ENCODE assay signal across 23 mouse cellular contexts in the genomic region with DNA sequence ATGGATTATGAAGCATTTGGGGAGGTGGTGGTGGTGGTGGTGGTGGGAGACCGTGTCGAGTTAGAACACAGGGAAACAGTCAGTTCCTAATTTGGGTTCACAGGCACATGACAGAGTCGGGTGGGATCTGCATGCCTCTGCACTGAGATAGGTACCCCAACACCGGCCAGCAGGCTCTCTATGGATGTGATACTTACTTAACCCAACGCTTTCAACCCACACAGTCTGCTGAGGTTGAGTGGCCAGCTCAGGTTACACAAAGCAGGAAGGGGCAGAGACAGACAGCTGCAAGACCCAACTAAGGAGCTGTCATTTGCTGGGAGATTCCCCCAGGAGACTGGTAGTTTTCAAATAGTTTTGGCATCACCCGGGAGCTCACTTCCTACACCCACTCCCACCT. TPM values are rescaled to one million over a fixed set of nuclear protein-coding genes. Genes with fewer than 3 reads are reported as not detected.
DNase-seq lines count a peak whose midpoint lies in the region; ATAC-seq and TF ChIP-seq lines count a peak whose summit lies in the region.
"Had no signal": no experiment of that assay in that cellular context is flagged by ENCODE, and none has a peak within 500 bp of the region (broad histone marks: within the 10 kb centered on the region; RNA-seq: fewer than 3 reads in every experiment).

No protein-coding gene starts in this region.

- DNase-seq in forebrain, embryonic 10.5 days (ENCODE audit: extremely low spot score, low spot score): no peak
- peak; percentile 69 for DNase-seq in kidney, postnatal 0 days (ENCODE audit: low spot score)
- DNase-seq in kidney, postnatal 25 days: no peak
- DNase-seq in embryo, embryonic 10.5 days (ENCODE audit: low spot score): peak; percentile 55
- no peak for DNase-seq in left cerebral cortex, adult 2 months (ENCODE audit: extremely low spot score in 1 of 2, low spot score in 2 of 2)
- DNase-seq in Muller cell, postnatal 12 days (ENCODE audit: inconsistent ontology term): no peak
- DNase-seq: adrenal gland, postnatal 25 days; cerebellum, adult 8-10 months; heart, adult 11 months; kidney, postnatal 4 days; lung, postnatal 10 days; thymus, postnatal 14 days had no signal

- peaks cover 36% of the 10 kb centered on the region for H3K4me1 ChIP-seq in forebrain, embryonic 15.5 days
- peaks cover 43% of the 10 kb centered on the region for H3K4me1 ChIP-seq in forebrain, embryonic 10.5 days
- peaks cover 5% of the 10 kb centered on the region; the same call in 1 of the 2 replicates for H3K4me1 ChIP-seq in kidney, postnatal 0 days (replicated peaks; ENCODE audit: insufficient read depth, low read length)
- peaks cover 30% of the 10 kb centered on the region for H3K4me1 ChIP-seq in limb, embryonic 13.5 days

- H3K27me3 ChIP-seq in forebrain, embryonic 15.5 days: no peaks in the 10 kb centered on the region
- peaks cover 30% of the 10 kb centered on the region; the same call in 1 of the 2 replicates for H3K27me3 ChIP-seq in forebrain, embryonic 10.5 days (ENCODE audit: poor library complexity, severe bottlenecking)
- H3K27me3 ChIP-seq in kidney, postnatal 0 days (ENCODE audit: insufficient read depth, low read length): no peaks in the 10 kb centered on the region
- peaks cover 4% of the 10 kb centered on the region; the same call in 1 of the 2 replicates for H3K27me3 ChIP-seq in limb, embryonic 13.5 days
- H3K27me3 ChIP-seq: heart, embryonic 15.5 days; liver, embryonic 15.5 days; neural tube, embryonic 13.5 days had no signal

- H3K9ac ChIP-seq in forebrain, embryonic 15.5 days (replicated peaks): no peak overlapping the region
- H3K9ac ChIP-seq in kidney, postnatal 0 days (ENCODE audit: low read depth, low read length): no peak overlapping the region
- H3K9ac ChIP-seq in limb, embryonic 13.5 days: no peak overlapping the region
- H3K9ac ChIP-seq: heart, embryonic 15.5 days; liver, embryonic 15.5 days; neural tube, embryonic 13.5 days had no signal

- 53% methylated on average over 6 of the region's 6 CpGs for WGBS in forebrain, embryonic 15.5 days
- WGBS in forebrain, embryonic 10.5 days: 48% methylated on average over 6 of the region's 6 CpGs
- WGBS in kidney, postnatal 0 days: 15% methylated on average over 6 of the region's 6 CpGs
- 28% methylated on average over 6 of the region's 6 CpGs for WGBS in limb, embryonic 13.5 days

- H3K27ac ChIP-seq in forebrain, embryonic 15.5 days (replicated peaks): peak overlapping the region; percentile 69
- no peak overlapping the region for H3K27ac ChIP-seq in forebrain, embryonic 10.5 days
- no peak overlapping the region for H3K27ac ChIP-seq in kidney, postnatal 0 days
- peak overlapping the region; percentile 39; the same call in 1 of the 2 replicates for H3K27ac ChIP-seq in limb, embryonic 13.5 days
- no peak overlapping the region for H3K27ac ChIP-seq in left cerebral cortex, adult 2 months
- H3K27ac ChIP-seq: heart, embryonic 15.5 days; liver, embryonic 15.5 days; neural tube, embryonic 13.5 days; stomach, postnatal 0 days had no signal

- ATAC-seq in forebrain, embryonic 15.5 days (replicated peaks): no peak
- no peak for ATAC-seq in kidney, postnatal 0 days (replicated peaks; ENCODE audit: low FRiP score, low read depth)
- ATAC-seq in limb, embryonic 13.5 days (ENCODE audit: low FRiP score, low read depth): peak; percentile 61; the same call in 1 of the 2 replicates
- ATAC-seq: inflammation-experienced regulatory T-cells, adult 6 months had no signal

- no peaks in the 10 kb centered on the region for H3K36me3 ChIP-seq in forebrain, embryonic 15.5 days
- no peaks in the 10 kb centered on the region for H3K36me3 ChIP-seq in forebrain, embryonic 10.5 days (replicated peaks)
- H3K36me3 ChIP-seq in kidney, postnatal 0 days (ENCODE audit: insufficient read depth, low read length): no peaks in the 10 kb centered on the region
- H3K36me3 ChIP-seq in limb, embryonic 13.5 days: no peaks in the 10 kb centered on the region
- H3K36me3 ChIP-seq: heart, embryonic 15.5 days; liver, embryonic 15.5 days; neural tube, embryonic 13.5 days had no signal

- TF ChIP-seq CTCF in kidney, postnatal 0 days (IDR thresholded peaks at IDR 0.05; ENCODE audit: low read depth): no peak
- TF ChIP-seq CTCF in left cerebral cortex, adult 2 months (IDR thresholded peaks at IDR 0.05): no peak

- intact Hi-C loops in left cerebral cortex, adult 2 months (cut with DNase I): no loop called here

- H3K4me3 ChIP-seq in forebrain, embryonic 15.5 days: no peak overlapping the region
- H3K4me3 ChIP-seq in forebrain, embryonic 10.5 days: no peak overlapping the region
- no peak overlapping the region for H3K4me3 ChIP-seq in kidney, postnatal 0 days (replicated peaks; ENCODE audit: low read depth, low read length)
- no peak overlapping the region for H3K4me3 ChIP-seq in limb, embryonic 13.5 days
- no peak overlapping the region for H3K4me3 ChIP-seq in left cerebral cortex, adult 2 months
- H3K4me3 ChIP-seq: heart, embryonic 15.5 days; liver, embryonic 15.5 days; neural tube, embryonic 13.5 days had no signal

- H3K9me3 ChIP-seq in forebrain, embryonic 15.5 days: no peaks in the 10 kb centered on the region
- H3K9me3 ChIP-seq in forebrain, embryonic 10.5 days: no peaks in the 10 kb centered on the region
- no peaks in the 10 kb centered on the region for H3K9me3 ChIP-seq in kidney, postnatal 0 days (replicated peaks; ENCODE audit: low read length)
- H3K9me3 ChIP-seq in limb, embryonic 13.5 days: no peaks in the 10 kb centered on the region
- H3K9me3 ChIP-seq: heart, embryonic 15.5 days; liver, embryonic 15.5 days; neural tube, embryonic 13.5 days had no signal

- H3K4me2 ChIP-seq in forebrain, embryonic 15.5 days (replicated peaks): no peak overlapping the region
- H3K4me2 ChIP-seq in kidney, postnatal 0 days (ENCODE audit: low read length): no peak overlapping the region
- H3K4me2 ChIP-seq in limb, embryonic 13.5 days (replicated peaks): no peak overlapping the region
- H3K4me2 ChIP-seq: heart, embryonic 15.5 days; liver, embryonic 15.5 days; neural tube, embryonic 13.5 days had no signal

RNA-seq across cellular contexts. Expression of gene Slc44a3, which starts 50.6 kb away (rescaled TPM):
- polyA plus RNA-seq in forebrain, embryonic 15.5 days (2015; fragmentation: Nextera tagmentation; extraction: Ambion mirVana): 0.75 and 1.1 TPM in 2 replicates
- 0.55 and 0.64 TPM in 2 replicates for polyA plus RNA-seq in forebrain, embryonic 10.5 days (2016; fragmentation: Nextera tagmentation; extraction: Ambion mirVana)
- polyA plus RNA-seq in kidney, postnatal 0 days (2015; fragmentation: Nextera tagmentation; extraction: Ambion mirVana): 16.9 and 18.2 TPM in 2 replicates
- 0.92 and 2.0 TPM in 2 replicates for polyA plus RNA-seq in limb, embryonic 13.5 days (2015; fragmentation: Nextera tagmentation; extraction: Ambion mirVana)
- not detected for total RNA-seq in left cerebral cortex, adult 2 months (2021)
- total RNA-seq: gastrocnemius, adult 18-20 months; hematopoietic stem cell, adult 5-6 weeks; left cerebral cortex, postnatal 36 days; monocyte, adult 5-6 weeks had no signal
- polyA plus RNA-seq: inflammation-experienced regulatory T-cells, adult 6 months had no signal

RNA-seq across cellular contexts. Expression of gene Cnn3, which starts 55.3 kb away (rescaled TPM):
- polyA plus RNA-seq in forebrain, embryonic 15.5 days (2015; fragmentation: Nextera tagmentation; extraction: Ambion mirVana): 645 and 663 TPM in 2 replicates
- 843 and 904 TPM in 2 replicates for polyA plus RNA-seq in forebrain, embryonic 10.5 days (2016; fragmentation: Nextera tagmentation; extraction: Ambion mirVana)
- 444 and 480 TPM in 2 replicates for polyA plus RNA-seq in kidney, postnatal 0 days (2015; fragmentation: Nextera tagmentation; extraction: Ambion mirVana)
- 936 and 944 TPM in 2 replicates for polyA plus RNA-seq in limb, embryonic 13.5 days (2015; fragmentation: Nextera tagmentation; extraction: Ambion mirVana)
- total RNA-seq in left cerebral cortex, adult 2 months (2021): 10 to 100 TPM; 61.0 to 64.7 TPM

Comparison
In these comparisons a context has a peak if more than half of its experiments do, and no peak if none do; other contexts are left out.
1. H3K27ac ChIP-seq: peak in forebrain, embryonic 15.5 days (single experiment) and limb, embryonic 13.5 days (single experiment); none in forebrain, embryonic 10.5 days (single experiment), kidney, postnatal 0 days (single experiment) and left cerebral cortex, adult 2 months (single experiment).
2. DNase-seq: peak in kidney, postnatal 0 days (single experiment) and embryo, embryonic 10.5 days (single experiment); none in forebrain, embryonic 10.5 days (single experiment), kidney, postnatal 25 days (0 of 2), left cerebral cortex, adult 2 months (0 of 2) and Muller cell, postnatal 12 days (single experiment).